Mouse (Mus musculus) limb, embryonic 15.5 days (tissue): ENCODE results near the gene Rab11fip3. TPM values are rescaled to one million over a fixed set of nuclear protein-coding genes. Genes with fewer than 3 reads are reported as not detected.

ENCODE experiments used
- ATAC-seq: fragments of 200-750 bp; cut with Nextera tagmentation; 2 replicates; pipeline ENCODE4 v1.8.0; 2017; ENCODE audit warnings: low read depth, moderate TSS enrichment; ENCODE audit not compliant: insufficient number of reproducible peaks, low FRiP score, low TSS enrichment
- H3K27ac ChIP-seq: fragments of 300-500 bp; sonication (generic); 2 replicates; pipeline ENCODE4 v1.5.1; 2015; ENCODE audit warnings: moderate library complexity, mild to moderate bottlenecking, inconsistent platforms
- H3K27me3 ChIP-seq: fragments of 300-500 bp; sonication (generic); 2 replicates; pipeline ENCODE4 v1.6.1; 2015; ENCODE audit warnings: inconsistent platforms
- H3K36me3 ChIP-seq: fragments of 300-500 bp; sonication (generic); 2 replicates; pipeline ENCODE4 v1.6.1; 2015; ENCODE audit warnings: inconsistent platforms
- H3K4me1 ChIP-seq: fragments of 300-500 bp; sonication (generic); 2 replicates; pipeline ENCODE4 v1.6.1; 2015; ENCODE audit warnings: inconsistent platforms
- H3K4me2 ChIP-seq: fragments of 300-500 bp; sonication (generic); 2 replicates; pipeline ENCODE4 v1.6.1; 2015; ENCODE audit warnings: mild to moderate bottlenecking, inconsistent platforms
- H3K4me3 ChIP-seq: fragments of 300-500 bp; sonication (generic); 2 replicates; pipeline ENCODE4 v1.5.1; 2015; ENCODE audit warnings: mild to moderate bottlenecking, inconsistent platforms
- H3K9ac ChIP-seq: fragments of 300-500 bp; sonication (generic); 2 replicates; pipeline ENCODE4 v1.6.1; 2015; ENCODE audit warnings: inconsistent platforms
- H3K9me3 ChIP-seq: fragments of 300-500 bp; sonication (generic); 2 replicates; pipeline ENCODE4 v1.6.1; 2016; ENCODE audit warnings: inconsistent platforms
- WGBS: fragments of 180-500 bp; shearing (Covaris S2); methylation state at CpG from one replicate; pipeline ENCODE4 v1.1.7; 2015; 5-methylcytosine and 5-hydroxymethylcytosine counted together
- polyA plus RNA-seq: library from polyadenylated mRNA; unstranded; fragments of >200 nt; fragmentation: Nextera tagmentation; extraction: Ambion mirVana; gene quantifications from 2 replicates; pipeline ENCODE4 v1.2.1, GENCODE M21; 2015

The Rab11fip3 gene
- polyA plus RNA-seq, 1 experiment from 2014 or later, result 16.8 TPM

DNA sequence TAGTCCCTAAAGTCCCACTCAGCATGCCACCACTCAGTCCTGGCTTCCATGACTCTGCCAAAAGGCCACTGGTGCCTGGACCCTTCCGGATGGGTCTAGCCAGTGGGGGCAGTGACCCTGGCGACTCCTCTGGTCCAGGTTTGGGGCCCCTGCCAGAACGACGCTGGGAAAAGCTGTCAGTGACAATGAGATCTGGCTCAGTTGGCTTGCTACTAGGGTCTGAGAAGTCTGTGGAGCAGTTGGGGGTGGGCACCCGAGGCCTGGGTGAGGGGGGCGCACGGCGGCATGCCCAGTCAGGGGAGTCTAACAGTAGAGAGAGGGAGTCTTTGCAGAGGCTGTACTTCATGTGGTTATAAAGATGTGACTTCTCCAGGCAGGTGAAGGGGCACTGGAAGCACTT is 121.3 kb downstream of the Rab11fip3 start:
- H3K9ac ChIP-seq, result no peak overlapping the region
- no peak for ATAC-seq
- H3K9me3 ChIP-seq, result no peaks in the 10 kb centered on the region
- no peak overlapping the region for H3K4me2 ChIP-seq
- WGBS, result 79% methylated on average over 8 of the region's 8 CpGs
- H3K27me3 ChIP-seq, result peaks cover 36% of the 10 kb centered on the region
- no peak overlapping the region for H3K27ac ChIP-seq
- H3K4me3 ChIP-seq, result no peak overlapping the region
- peaks cover 16% of the 10 kb centered on the region for H3K4me1 ChIP-seq
- H3K36me3 ChIP-seq, result no peaks in the 10 kb centered on the region

DNA sequence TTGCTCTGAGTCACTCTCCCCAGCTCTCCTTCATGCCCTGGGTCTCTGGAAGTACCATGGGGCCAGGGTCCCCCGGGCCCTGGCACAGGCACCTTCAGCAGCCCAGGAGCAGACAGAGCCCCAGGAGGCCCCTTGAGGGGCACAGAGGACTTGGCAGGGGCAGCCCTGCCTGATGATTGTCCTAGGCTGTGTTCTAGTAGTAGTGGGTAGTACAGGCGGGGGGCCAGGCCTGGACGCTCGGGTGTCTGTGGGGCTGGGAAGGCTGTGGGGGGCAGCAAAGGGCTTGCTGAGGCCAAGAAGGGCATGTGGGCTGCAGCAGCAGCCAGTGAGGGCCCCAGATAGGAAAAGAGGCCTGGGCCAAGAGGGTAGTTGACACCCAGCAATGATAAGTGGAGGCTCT is 121.8 kb downstream of the Rab11fip3 start:
- H3K27ac ChIP-seq, result no peak overlapping the region
- H3K27me3 ChIP-seq, result peaks cover 31% of the 10 kb centered on the region
- H3K9me3 ChIP-seq, result no peaks in the 10 kb centered on the region
- WGBS, result 67% methylated on average over 4 of the region's 4 CpGs
- no peak overlapping the region for H3K4me2 ChIP-seq
- no peak overlapping the region for H3K4me3 ChIP-seq
- no peak overlapping the region for H3K9ac ChIP-seq
- H3K36me3 ChIP-seq, result no peaks in the 10 kb centered on the region
- peaks cover 20% of the 10 kb centered on the region for H3K4me1 ChIP-seq
- ATAC-seq, result no peak

DNA sequence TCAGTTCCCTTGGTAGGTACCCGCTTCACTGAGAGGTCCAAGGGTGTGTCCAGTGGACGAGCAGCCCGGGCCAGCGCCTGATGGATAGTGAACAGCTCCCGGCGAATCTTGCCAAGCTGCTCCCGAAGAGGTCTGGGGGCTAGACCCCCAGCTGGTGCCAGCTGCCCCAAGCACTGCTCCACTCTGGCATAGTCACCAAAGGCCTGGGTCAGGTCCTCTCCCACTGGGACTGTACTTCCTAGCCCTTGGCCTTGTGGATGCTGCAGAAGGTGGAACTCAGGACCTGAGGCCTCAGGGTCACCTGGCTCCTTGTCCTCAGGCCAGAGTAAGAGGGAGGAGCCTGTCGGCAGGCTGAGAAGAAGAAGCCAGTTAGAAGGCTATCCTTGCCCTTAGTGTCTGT is 122.5 kb downstream of the Rab11fip3 start:
- peaks cover 24% of the 10 kb centered on the region for H3K27me3 ChIP-seq
- H3K27ac ChIP-seq, result no peak overlapping the region
- no peak overlapping the region for H3K4me3 ChIP-seq
- WGBS, result 84% methylated on average over 8 of the region's 8 CpGs
- no peak overlapping the region for H3K9ac ChIP-seq
- peaks cover 20% of the 10 kb centered on the region for H3K4me1 ChIP-seq
- H3K36me3 ChIP-seq, result no peaks in the 10 kb centered on the region
- no peaks in the 10 kb centered on the region for H3K9me3 ChIP-seq
- ATAC-seq, result no peak
- no peak overlapping the region for H3K4me2 ChIP-seq

DNA sequence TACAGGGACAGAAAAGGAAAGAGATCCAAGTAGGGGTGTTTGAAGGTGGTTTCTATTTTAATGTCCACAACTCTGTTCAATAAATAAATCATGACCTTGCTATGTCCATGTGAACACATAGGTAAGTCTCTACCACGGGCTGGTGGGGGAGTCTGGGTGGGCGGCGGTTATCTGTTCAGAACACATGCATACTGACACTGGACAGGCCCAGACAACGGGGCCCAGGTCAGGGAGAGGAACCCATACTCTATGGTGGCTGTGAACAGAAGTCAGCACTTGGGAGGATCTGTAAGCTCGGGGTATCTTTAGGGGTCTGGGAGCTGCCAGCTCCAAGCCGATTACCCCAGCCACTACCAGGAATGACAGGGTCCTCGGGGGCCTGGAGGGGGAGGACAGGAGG is 123.0 kb downstream of the Rab11fip3 start:
- Histone ChIP-seq H3K27me3 (peaks cover 19% of the 10 kb centered on the region), H3K9me3 (no peaks in the 10 kb centered on the region), H3K36me3 (no peaks in the 10 kb centered on the region), H3K27ac (no peak overlapping the region), H3K9ac (no peak overlapping the region), H3K4me2 (no peak overlapping the region), H3K4me3 (no peak overlapping the region), H3K4me1 (peaks cover 15% of the 10 kb centered on the region)
- WGBS, result 78% methylated on average over 7 of the region's 7 CpGs
- no peak for ATAC-seq

DNA sequence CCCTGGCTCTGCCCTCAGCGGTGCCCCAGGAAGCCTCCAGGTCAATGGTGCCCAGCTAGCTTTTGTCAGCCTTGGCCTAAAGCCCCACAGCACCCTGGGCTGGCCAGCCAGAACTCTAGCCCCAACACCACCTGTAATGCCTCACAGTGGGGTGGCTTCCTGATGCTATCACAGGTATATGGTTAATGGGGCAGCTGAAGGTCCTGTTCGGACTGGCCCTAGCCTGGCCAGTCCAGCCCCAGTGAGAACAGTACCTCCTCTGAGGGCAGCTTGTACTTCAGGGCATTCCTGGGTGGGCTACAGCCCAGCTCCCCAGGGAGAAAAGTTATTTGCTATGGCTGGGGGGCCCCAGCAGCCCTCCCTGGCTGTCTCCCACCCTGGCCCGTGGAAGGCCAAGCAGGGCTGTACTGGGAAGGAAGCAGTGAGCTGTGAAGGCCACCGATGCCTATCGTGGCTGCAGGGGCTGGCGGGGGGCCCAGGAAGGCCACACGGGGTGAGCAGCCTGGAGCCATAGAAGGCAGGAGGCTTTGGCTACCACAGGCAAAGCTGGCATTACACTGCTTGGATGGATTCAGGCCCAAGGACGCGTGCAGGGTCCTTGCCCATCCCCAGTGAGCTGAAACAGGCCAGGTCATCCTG is 123.7 kb downstream of the Rab11fip3 start:
- Histone ChIP-seq H3K9ac (no peak overlapping the region), H3K36me3 (no peaks in the 10 kb centered on the region), H3K4me1 (peaks cover 15% of the 10 kb centered on the region), H3K27ac (no peak overlapping the region), H3K9me3 (no peaks in the 10 kb centered on the region), H3K27me3 (peaks cover 12% of the 10 kb centered on the region), H3K4me3 (no peak overlapping the region), H3K4me2 (no peak overlapping the region)
- no peak for ATAC-seq
- WGBS, result 77% methylated on average over 9 of the region's 9 CpGs

DNA sequence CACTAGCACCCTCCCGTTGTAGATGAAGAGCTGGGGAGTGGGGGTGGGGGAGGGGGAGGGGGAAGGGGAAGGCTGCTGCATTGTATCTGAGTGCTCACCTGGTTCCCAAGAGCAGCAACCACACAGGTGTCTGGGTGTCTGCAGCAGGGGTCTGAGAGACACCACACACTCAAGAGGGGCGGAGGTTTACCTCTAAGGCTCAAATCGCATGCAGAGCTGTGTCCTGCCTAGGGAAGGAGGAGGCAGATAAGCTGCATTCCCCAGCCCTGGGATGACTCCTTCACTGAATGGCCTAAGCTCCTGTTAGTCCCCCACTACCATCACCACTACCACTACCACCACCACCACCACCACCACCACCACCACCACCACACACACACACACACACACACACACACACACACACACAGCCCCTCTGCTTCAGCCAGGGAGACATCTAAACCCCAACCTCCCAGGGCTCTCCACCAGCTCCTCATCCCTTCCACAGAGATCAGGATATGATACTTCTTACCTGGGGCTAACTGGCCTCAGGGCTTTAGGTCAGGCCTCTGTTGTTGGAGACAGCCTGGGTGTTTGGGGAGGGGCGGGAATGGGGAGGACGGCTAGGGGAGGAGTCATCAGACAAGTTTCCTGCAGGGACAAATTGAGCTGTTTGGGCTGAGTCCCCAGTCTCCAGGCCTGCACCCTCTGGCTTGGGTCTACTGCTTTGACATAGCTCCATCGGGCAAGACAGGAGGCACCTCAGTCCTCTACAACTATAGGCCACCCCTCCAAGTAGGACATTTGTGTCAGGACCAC is 124.8 kb downstream of the Rab11fip3 start, which contains the start of the genes Pigq and Nhlrc4:
TSS of gene Pigq (minus strand) at position 571 of the 798 bp plus-strand sequence.
TSS of gene Nhlrc4 (minus strand) at position 596 of the 798 bp plus-strand sequence.
- 64% methylated on average over 6 of the region's 6 CpGs for WGBS

DNA sequence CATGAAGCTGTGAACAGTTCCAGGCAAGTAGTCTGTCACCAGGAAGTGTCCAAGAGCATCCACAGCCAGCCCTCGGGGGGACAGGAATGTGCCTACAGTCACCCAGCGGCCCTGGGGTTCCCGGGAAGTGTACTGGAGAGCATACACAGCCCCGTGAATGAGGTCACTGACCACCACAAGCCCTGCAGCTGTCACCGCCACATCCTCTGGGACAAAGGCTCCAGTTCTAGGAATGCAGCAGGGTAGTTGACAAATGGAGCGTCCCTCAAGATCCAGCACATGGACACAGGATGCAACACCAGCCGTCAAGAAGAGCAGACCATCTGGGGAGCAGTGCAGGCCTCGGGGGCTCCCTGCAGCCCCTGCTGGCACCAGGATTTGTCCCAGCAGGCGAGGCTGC is 125.6 kb downstream of the Rab11fip3 start:
- no peak overlapping the region for H3K4me3 ChIP-seq
- H3K4me1 ChIP-seq, result peaks cover 21% of the 10 kb centered on the region
- no peak overlapping the region for H3K4me2 ChIP-seq
- H3K27ac ChIP-seq, result no peak overlapping the region
- no peak overlapping the region for H3K9ac ChIP-seq
- 67% methylated on average over 9 of the region's 9 CpGs for WGBS
- no peaks in the 10 kb centered on the region for H3K9me3 ChIP-seq
- ATAC-seq, result no peak
- peaks cover 3% of the 10 kb centered on the region; the same call in 1 of the 2 replicates for H3K36me3 ChIP-seq
- H3K27me3 ChIP-seq, result no peaks in the 10 kb centered on the region

More for the DNA sequence above, 124.8 kb downstream of the Rab11fip3 start, which contains the start of the genes Pigq and Nhlrc4:
- peaks cover under 1% of the 10 kb centered on the region; the same call in 1 of the 2 replicates for H3K27me3 ChIP-seq
- no peaks in the 10 kb centered on the region for H3K9me3 ChIP-seq
- no peak within 1 kb of the TSS for H3K4me3 ChIP-seq
- H3K4me1 ChIP-seq, result peaks cover 21% of the 10 kb centered on the region
- no peak within 1 kb of the TSS for H3K27ac ChIP-seq
- no peak within 1 kb of the TSS for H3K4me2 ChIP-seq
- no peak within 1 kb of the TSS for H3K9ac ChIP-seq
- no peaks in the 10 kb centered on the region for H3K36me3 ChIP-seq
- no peak for ATAC-seq

DNA sequence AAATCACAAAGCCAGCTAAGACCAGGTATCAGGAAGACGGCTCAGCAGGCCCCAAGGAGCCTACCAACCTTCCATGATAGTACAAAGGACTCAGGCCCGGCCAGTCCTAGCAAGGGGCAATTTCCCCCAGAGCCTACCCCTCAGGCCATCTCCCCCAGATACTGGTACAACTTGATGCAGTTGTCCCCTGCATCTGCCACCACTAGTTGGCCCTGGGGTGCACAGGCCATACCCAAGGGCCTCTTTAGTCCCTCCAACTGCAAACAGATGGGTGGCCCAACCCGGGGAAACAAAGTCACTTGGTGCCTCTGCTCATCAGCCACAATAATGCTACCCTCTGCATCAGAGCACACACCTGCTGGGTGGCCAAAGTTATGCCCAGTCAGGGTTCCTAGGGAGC is 126.1 kb downstream of the Rab11fip3 start:
- H3K27ac ChIP-seq, result no peak overlapping the region
- no peaks in the 10 kb centered on the region for H3K27me3 ChIP-seq
- no peak overlapping the region for H3K4me3 ChIP-seq
- H3K9me3 ChIP-seq, result no peaks in the 10 kb centered on the region
- no peak for ATAC-seq
- H3K4me1 ChIP-seq, result peaks cover 21% of the 10 kb centered on the region
- WGBS, result 77% methylated on average over 3 of the region's 3 CpGs
- no peak overlapping the region for H3K4me2 ChIP-seq
- H3K36me3 ChIP-seq, result peaks cover 3% of the 10 kb centered on the region; the same call in 1 of the 2 replicates
- no peak overlapping the region for H3K9ac ChIP-seq

DNA sequence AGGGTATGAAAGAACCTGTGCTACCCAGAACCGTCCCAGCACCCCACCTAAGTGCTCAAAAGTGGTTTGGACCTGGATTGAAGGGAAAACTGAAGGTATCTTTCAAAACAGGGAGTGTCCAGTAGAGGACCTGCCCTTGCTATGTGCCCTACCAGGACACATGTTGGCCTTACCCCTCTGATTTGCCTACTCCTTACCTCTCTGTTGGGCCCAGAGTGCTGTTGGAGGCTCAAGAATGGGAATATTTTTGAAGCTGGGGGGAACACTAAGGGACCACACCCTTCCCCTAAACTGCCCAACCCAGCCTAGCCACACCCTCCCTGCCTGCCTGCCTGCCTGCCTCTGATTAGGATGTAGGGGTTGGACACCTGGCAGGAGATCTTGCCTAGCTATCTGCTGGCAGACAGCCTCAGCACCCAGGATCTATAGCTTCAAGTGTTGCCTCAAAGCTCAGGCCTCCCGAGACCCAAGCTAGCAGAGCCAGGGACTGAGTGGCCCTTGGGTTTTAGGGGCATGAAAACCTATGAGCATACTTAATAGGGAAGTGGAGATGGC is 126.7 kb downstream of the Rab11fip3 start:
- no peaks in the 10 kb centered on the region for H3K27me3 ChIP-seq
- peaks cover 3% of the 10 kb centered on the region; the same call in 1 of the 2 replicates for H3K36me3 ChIP-seq
- H3K4me2 ChIP-seq, result no peak overlapping the region
- peaks cover 21% of the 10 kb centered on the region for H3K4me1 ChIP-seq
- no peak for ATAC-seq
- 82% methylated on average over 2 of the region's 2 CpGs for WGBS
- H3K9me3 ChIP-seq, result no peaks in the 10 kb centered on the region
- peak overlapping the region; percentile 86; the same call in 1 of the 2 replicates for H3K4me3 ChIP-seq
- H3K9ac ChIP-seq, result no peak overlapping the region
- no peak overlapping the region for H3K27ac ChIP-seq

DNA sequence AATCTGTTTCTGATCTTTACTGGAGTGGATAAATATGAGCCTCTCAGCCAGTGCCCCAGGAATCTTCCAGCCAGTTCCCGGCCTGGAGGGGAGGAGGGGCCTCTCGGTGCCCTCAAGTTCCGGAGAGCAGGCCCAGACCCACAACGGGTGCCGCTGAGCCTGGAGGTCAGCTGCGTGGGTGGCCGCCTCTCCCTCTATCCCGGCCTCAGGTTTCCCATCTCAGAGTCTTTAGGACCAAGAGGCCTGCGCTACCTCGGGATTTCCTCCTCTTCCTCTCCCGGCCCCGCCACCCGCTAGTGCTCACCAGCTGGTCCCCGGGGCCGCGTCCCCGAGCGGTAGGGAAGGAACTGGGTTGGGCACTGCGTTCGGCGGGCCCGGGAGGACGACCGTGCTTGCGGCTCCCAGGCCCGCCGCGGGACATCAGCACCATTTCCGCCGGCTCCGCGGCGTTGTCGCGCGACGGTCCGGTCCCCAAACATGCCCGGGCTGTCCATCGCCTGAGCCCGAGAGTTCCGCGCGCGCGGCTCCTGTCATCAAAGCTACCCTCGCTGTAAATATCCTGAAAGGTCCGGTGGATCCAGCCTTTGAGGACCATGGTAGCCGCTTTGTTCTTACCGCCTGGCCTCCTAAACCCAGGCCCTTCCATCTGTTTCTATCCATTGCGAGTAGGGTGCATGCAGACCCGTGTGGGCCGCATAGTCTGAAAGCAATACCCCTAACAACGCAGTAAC is 127.7 kb downstream of the Rab11fip3 start:
- H3K4me1 ChIP-seq, result peaks cover 21% of the 10 kb centered on the region
- 3% methylated on average over 54 of the region's 54 CpGs for WGBS
- ATAC-seq, result no peak
- H3K27ac ChIP-seq, result peak overlapping the region; percentile 88
- H3K36me3 ChIP-seq, result peaks cover 12% of the 10 kb centered on the region
- peak overlapping the region; percentile 51 for H3K4me2 ChIP-seq
- H3K9ac ChIP-seq, result peak overlapping the region; percentile 96
- no peaks in the 10 kb centered on the region for H3K27me3 ChIP-seq
- H3K4me3 ChIP-seq, result peak overlapping the region; percentile 86
- no peaks in the 10 kb centered on the region for H3K9me3 ChIP-seq
